Mouse (Mus musculus) midbrain, postnatal 0 days (tissue): ENCODE results near the gene Dedd2. TPM values are rescaled to one million over a fixed set of nuclear protein-coding genes. Genes with fewer than 3 reads are reported as not detected.

Experiments used
- ATAC-seq: fragments of 200-750 bp; cut with Nextera tagmentation; 2 replicates; pipeline ENCODE4 v1.8.0; 2017; ENCODE audit warnings: moderate number of reproducible peaks, mild to moderate bottlenecking, moderate TSS enrichment, moderate library complexity; ENCODE audit not compliant: low FRiP score
- DNase-seq: peaks from one replicate; pipeline ENCODE4 v3.0.0-alpha.2; 2015; ENCODE audit warnings: low spot score
- H3K27ac ChIP-seq: fragments of 300-500 bp; sonication (generic); 2 replicates; pipeline ENCODE4 v1.5.1; 2014; ENCODE audit warnings: low read depth, mild to moderate bottlenecking, low read length, mixed read lengths
- H3K27me3 ChIP-seq: fragments of 300-500 bp; sonication (generic); 2 replicates; pipeline ENCODE4 v1.6.1; 2014; ENCODE audit warnings: low read length, control low read depth, mixed read lengths; ENCODE audit not compliant: insufficient read depth
- H3K36me3 ChIP-seq: fragments of 300-500 bp; sonication (generic); 2 replicates; pipeline ENCODE4 v1.6.1; 2014; ENCODE audit warnings: low read length, control low read depth, mixed read lengths; ENCODE audit not compliant: insufficient read depth
- H3K4me1 ChIP-seq: fragments of 300-500 bp; sonication (generic); 2 replicates; pipeline ENCODE4 v1.6.1; 2014; ENCODE audit warnings: mild to moderate bottlenecking, control low read depth, antibody characterized with exemption, low read length, mixed read lengths; ENCODE audit not compliant: insufficient read depth
- H3K4me2 ChIP-seq: fragments of 300-500 bp; sonication (generic); 2 replicates; pipeline ENCODE4 v1.6.1; 2014; ENCODE audit warnings: low read depth, mild to moderate bottlenecking, low read length, mixed read lengths; ENCODE audit not compliant: poor library complexity, severe bottlenecking
- H3K4me3 ChIP-seq: fragments of 300-500 bp; sonication (generic); 2 replicates; pipeline ENCODE4 v1.5.1; 2014; ENCODE audit warnings: low read depth, mild to moderate bottlenecking, low read length, moderate library complexity
- H3K9ac ChIP-seq: fragments of 300-500 bp; sonication (generic); replicated peaks from 2 replicates; pipeline ENCODE4 v1.6.1; 2014; ENCODE audit warnings: mild to moderate bottlenecking, low read length, moderate library complexity, mixed read lengths; ENCODE audit not compliant: poor library complexity, severe bottlenecking
- H3K9me3 ChIP-seq: fragments of 300-500 bp; sonication (generic); 2 replicates; pipeline ENCODE4 v1.6.1; 2016; ENCODE audit warnings: low read length, control low read depth
- CTCF ChIP-seq: IDR thresholded peaks from 2 replicates; pipeline ENCODE4 v1.5.1; 2016; ENCODE audit warnings: antibody characterized with exemption, mild to moderate bottlenecking
- WGBS: fragments of 180-500 bp; shearing (Covaris S2); extraction: QIAGEN DNeasy Blood & Tissue Kit; methylation state at CpG from one replicate; pipeline ENCODE4 v1.1.7; 2014; 5-methylcytosine and 5-hydroxymethylcytosine counted together
- polyA plus RNA-seq: library from polyadenylated mRNA; unstranded; fragments of >200 nt; fragmentation: Nextera tagmentation; extraction: Ambion mirVana; gene quantifications from 2 replicates; pipeline ENCODE4 v1.2.1, GENCODE M21; 2015
- total RNA-seq: library from RNA; depleted of rRNA; stranded (reverse); fragments of >200 nt; gene quantifications from 2 replicates; pipeline ENCODE4 v1.2.3, GENCODE M21; 2014; rRNA removed

The Dedd2 gene
- total RNA-seq (25.9 and 27.8 TPM in 2 replicates), polyA plus RNA-seq (17.7 and 18.7 TPM in 2 replicates)

DNA sequence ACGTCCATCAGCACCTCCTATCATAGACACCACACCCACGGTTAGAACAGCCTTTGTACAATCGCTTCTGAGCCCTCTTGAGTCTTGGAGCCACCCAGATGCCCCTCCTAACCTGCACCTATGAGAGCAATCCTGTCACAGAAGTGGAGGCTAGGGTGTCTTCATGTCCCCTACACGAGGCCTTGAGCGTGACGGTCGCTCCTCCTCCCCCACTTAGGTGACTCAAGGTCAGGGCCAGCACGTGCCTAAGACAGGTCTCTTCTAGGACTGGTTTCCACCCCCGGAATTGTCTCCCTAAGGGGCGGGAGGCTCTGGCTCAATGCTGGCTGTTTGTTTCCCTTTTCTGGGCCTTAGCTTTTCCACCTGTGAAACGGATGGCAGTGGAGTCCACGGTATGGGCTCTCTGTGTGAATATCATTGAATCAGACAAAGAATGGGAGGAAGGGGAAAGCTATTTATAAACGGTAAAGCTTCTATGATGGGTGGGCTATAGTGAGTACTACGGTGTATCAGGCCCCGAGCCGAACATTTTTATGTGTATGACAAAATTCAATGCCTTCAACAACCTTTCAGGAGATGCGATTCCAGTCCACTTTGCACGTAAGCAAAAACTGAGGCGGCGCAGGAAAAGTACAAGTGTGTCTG is at the start of gene Dedd2:
Gene Dedd2, minus strand, starts transcription at position 159 of the 645 bp plus-strand sequence.
- no peak for TF ChIP-seq CTCF
- no peaks in the 10 kb centered on the region for H3K27me3 ChIP-seq
- peaks cover 20% of the 10 kb centered on the region for H3K36me3 ChIP-seq
- peak within 1 kb of the TSS; percentile 75 for H3K4me3 ChIP-seq
- no peak for ATAC-seq
- H3K27ac ChIP-seq = peak within 1 kb of the TSS; percentile 78
- H3K4me2 ChIP-seq = peak within 1 kb of the TSS; percentile 89
- 9% methylated on average over 20 of the region's 20 CpGs for WGBS
- no peak for DNase-seq
- no peaks in the 10 kb centered on the region for H3K9me3 ChIP-seq
- peak within 1 kb of the TSS; percentile 86 for H3K9ac ChIP-seq
- peaks cover 10% of the 10 kb centered on the region for H3K4me1 ChIP-seq

GRCm38 (mm10) chr7:25269545-25270271 is 49.3 kb upstream of the Dedd2 start:
- no peak for DNase-seq
- Histone ChIP-seq H3K27ac (no peak overlapping the region), H3K4me1 (peaks cover 6% of the 10 kb centered on the region; the same call in 1 of the 2 replicates), H3K27me3 (no peaks in the 10 kb centered on the region), H3K9me3 (no peaks in the 10 kb centered on the region), H3K9ac (no peak overlapping the region), H3K4me2 (peak overlapping the region; percentile 91), H3K4me3 (peak overlapping the region; percentile 72; the same call in 1 of the 2 replicates), H3K36me3 (peaks cover 36% of the 10 kb centered on the region)
- TF ChIP-seq CTCF = no peak
- WGBS = 78% methylated on average over 8 of the region's 8 CpGs
- ATAC-seq = no peak

DNA sequence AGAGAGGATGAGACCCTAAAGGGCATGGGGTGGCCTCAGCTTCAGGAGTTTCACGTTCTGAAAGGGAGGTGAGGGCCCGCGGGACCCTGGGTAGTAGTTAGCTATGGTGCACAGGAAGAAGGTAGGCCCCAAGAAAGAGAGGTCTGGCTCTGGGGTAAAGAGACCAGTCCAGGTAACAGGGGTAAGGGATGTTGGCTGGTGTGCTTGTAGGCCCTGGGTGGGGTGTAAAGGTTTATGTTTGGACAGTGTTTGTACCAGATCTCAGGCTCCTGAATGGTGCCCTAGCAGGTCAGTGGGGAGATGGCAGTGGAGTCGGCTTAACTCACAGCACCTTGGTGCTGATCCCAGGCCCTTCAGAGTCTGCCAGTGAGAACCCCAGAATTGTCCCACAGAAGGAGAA is 48.6 kb upstream of the Dedd2 start:
- WGBS = 47% methylated on average over 4 of the region's 4 CpGs
- Histone ChIP-seq H3K9ac (peak overlapping the region; percentile 73), H3K4me2 (peak overlapping the region; percentile 91), H3K4me1 (peaks cover 6% of the 10 kb centered on the region; the same call in 1 of the 2 replicates), H3K27me3 (no peaks in the 10 kb centered on the region), H3K9me3 (no peaks in the 10 kb centered on the region), H3K4me3 (peak overlapping the region; percentile 72), H3K36me3 (peaks cover 31% of the 10 kb centered on the region), H3K27ac (peak overlapping the region; percentile 85)
- ATAC-seq (no peak), DNase-seq (no peak)
- no peak for TF ChIP-seq CTCF

- peaks cover 28% of the 10 kb centered on the region for H3K36me3 ChIP-seq
- peaks cover 6% of the 10 kb centered on the region; the same call in 1 of the 2 replicates for H3K4me1 ChIP-seq
- H3K27ac ChIP-seq = peak overlapping the region; percentile 85
- 5% methylated on average over 7 of the region's 7 CpGs for WGBS
- peak overlapping the region; percentile 72 for H3K4me3 ChIP-seq
- no peak for TF ChIP-seq CTCF
- no peak for ATAC-seq
- peak overlapping the region; percentile 91 for H3K4me2 ChIP-seq
- peak overlapping the region; percentile 73 for H3K9ac ChIP-seq
- no peak for DNase-seq
- no peaks in the 10 kb centered on the region for H3K27me3 ChIP-seq
- H3K9me3 ChIP-seq = no peaks in the 10 kb centered on the region
These were observed 48.2 kb upstream of the Dedd2 start for GRCm38 (mm10) chr7:25268588-25268987.

DNA sequence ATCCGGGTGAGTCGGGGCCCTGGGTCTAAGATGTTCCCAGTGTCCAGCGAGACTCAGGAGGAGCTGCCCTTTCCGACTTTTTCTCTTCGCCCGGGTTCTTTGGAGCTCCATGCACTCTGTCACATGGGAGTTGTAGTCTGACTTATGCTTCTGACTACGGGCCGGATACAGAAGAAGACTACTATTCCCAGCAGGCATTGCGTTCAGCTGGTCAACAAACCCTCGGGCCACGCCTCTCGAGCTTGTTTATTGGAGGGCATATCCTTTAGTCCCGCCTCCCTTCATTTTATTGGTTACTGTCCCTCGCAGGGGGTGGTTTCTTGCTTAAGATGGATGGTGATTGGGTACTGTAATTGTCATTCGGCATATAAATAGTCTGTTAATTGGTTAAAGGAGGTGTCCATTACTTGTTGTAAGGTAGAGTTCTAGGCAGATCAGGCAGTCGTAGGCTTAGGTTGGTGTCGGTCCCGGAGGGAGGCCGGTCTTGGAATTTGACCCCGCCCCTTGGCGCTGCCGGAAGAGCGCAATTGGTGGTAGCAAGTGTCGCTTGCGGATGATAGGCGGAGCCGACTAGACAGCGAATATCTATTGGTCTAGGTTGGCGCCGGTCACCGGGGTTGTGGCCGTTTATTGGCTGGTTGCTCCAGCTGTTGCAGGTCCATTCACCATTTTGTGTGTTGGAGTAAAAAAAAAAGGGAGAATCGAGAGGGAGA is 47.5 kb upstream of the Dedd2 start:
- H3K9me3 ChIP-seq = no peaks in the 10 kb centered on the region
- H3K36me3 ChIP-seq = peaks cover 21% of the 10 kb centered on the region
- under 1% methylated on average over 33 of the region's 33 CpGs for WGBS
- ATAC-seq (peak; percentile 96), DNase-seq (peak; percentile 100)
- peak overlapping the region; percentile 72 for H3K4me3 ChIP-seq
- peak overlapping the region; percentile 77 for H3K9ac ChIP-seq
- peaks cover 6% of the 10 kb centered on the region; the same call in 1 of the 2 replicates for H3K4me1 ChIP-seq
- H3K27me3 ChIP-seq = no peaks in the 10 kb centered on the region
- H3K4me2 ChIP-seq = peak overlapping the region; percentile 91
- no peak for TF ChIP-seq CTCF
- H3K27ac ChIP-seq = peak overlapping the region; percentile 96
